Mouse (Mus musculus): Measurements from ENCODE around the gene Dtx2. TPM values are rescaled to one million over a fixed set of nuclear protein-coding genes. Genes with fewer than 3 reads are reported as not detected.

The Dtx2 gene
- polyA plus RNA-seq, 1 experiment: 51.7 TPM

GRCm38 (mm10) chr5:135975893-135976668, 18.5 kb upstream of the Dtx2 start:
- no peak for DNase-seq (ENCODE audit: low read depth)

- DNase-seq (ENCODE audit: low read depth): no peak
These were observed 15.2 kb upstream of the Dtx2 start for GRCm38 (mm10) chr5:135979381-135979780.

GRCm38 (mm10) chr5:135979904-135980303, 14.7 kb upstream of the Dtx2 start, which contains the start of gene Zp3:
Gene Zp3, plus strand, starts transcription at chr5:135980099.
- no peak for DNase-seq (ENCODE audit: low read depth)

GRCm38 (mm10) chr5:135982398-135982797, 12.2 kb upstream of the Dtx2 start:
- DNase-seq (ENCODE audit: low read depth): no peak

DNA sequence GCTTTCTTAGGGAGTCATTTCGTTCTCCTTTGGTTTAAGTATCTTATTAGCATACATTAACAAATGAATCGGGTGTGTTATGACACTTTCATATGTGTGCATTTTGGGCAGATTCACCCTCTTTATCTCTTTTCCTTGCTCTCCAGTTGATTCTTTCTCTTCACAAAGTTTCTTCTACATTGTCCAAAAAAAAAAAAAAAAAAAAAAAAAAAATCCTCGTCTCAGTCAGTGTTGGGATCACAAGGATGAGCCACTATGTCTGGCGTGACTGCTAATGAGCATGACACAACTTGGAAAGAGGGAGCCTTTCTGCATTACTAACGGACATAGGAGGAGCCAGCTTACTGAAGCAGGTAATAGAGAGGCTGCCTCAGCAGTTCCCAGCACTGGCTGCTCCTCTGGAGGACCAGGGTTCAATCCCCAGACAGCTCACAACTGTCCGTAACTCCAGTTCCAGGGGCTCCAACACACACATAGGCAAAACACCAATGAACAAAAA, 10.0 kb upstream of the Dtx2 start:
- DNase-seq (ENCODE audit: low read depth): no peak

DNA sequence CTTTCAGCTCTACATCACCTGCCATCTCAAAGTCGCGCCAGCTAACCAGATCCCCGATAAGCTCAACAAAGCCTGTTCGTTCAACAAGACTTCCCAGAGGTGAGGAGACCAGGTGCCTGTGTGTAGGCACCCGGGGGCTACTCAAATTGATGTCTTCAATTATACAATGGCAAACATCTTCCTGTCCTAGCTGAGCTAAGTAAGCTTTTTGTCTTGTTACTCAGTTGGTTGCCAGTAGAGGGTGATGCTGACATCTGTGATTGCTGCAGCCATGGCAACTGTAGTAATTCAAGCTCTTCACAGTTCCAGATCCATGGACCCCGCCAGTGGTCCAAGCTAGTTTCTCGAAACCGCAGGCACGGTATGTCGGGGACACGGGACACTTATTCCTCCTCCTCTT, 7.4 kb upstream of the Dtx2 start:
- DNase-seq (ENCODE audit: low read depth): no peak

- no peak for DNase-seq (ENCODE audit: low read depth)
These were observed 4.0 kb upstream of the Dtx2 start for GRCm38 (mm10) chr5:135990601-135991000.

DNA sequence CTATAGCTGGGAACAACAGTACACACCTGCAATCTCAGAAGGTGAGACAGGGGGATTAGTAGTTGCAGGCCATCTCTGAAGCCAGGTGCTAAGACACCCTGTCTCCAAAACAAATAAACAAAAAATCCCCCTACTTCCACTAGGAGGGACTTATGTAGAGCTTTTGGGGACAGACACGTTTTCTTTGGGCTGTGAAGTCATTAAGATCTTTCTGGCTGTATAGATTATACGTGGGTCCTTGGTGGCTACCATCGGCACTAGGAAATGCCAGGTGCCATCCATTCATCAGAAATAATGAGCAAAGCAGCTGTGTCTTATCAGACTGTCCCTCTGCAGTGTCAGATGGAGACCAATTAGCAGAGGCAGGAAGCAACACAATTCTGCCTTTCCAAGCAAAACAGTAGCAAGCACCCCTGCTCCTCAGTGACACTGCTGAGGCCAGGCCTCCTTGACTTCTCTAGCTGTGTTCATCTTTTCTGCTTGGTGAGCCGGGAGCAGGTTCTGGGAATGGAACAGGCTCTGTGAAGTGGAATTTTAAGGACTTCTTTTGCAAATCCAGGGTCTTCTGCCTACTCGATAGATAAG, 1.1 kb upstream of the Dtx2 start:
- no peak for DNase-seq (ENCODE audit: low read depth)

- no peak for DNase-seq (ENCODE audit: low read depth)
These were observed 270 bp upstream of the Dtx2 start for GRCm38 (mm10) chr5:135994335-135994724.

DNA sequence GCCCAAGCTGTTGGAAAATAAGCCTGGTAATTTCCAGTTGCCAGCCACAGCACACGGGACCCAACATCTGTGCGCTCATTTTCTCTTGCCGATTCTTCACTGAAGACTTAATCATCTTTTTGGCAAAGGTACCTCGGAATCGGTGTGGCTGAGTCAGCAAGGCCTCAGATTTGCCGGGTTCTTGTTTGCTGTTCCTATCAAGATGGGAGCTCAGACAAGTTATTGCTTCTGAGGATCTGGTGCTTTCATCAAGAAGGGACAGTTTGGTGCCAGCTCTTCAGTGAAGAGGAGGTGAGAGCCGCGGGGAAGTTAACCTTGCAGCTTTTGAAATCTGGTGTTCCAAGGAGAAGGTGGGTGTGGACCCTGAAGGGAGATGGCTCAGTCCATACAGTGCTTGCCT, 1.6 kb downstream of the Dtx2 start:
- DNase-seq (ENCODE audit: low read depth): peak; percentile 83

DNA sequence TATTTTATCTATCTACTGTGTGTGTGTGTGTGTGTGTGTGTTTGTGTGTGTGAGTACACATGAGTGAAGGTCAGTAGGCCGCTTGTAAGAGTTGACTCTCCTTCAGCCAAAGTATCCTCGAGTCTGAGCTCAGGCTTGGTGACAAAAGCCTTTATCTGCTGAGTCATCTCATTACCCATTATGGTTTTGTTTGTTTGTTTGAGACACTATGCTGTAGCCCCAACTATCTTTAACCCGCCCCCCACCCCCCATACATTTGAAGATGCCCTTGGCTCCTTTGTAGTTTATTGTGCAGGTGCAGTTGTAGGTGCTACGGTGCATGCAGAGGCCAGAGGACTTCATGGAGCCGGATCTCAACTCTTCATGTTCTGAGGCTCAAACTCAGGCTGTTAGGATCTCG, 6.6 kb downstream of the Dtx2 start:
- no peak for DNase-seq (ENCODE audit: low read depth)

DNA sequence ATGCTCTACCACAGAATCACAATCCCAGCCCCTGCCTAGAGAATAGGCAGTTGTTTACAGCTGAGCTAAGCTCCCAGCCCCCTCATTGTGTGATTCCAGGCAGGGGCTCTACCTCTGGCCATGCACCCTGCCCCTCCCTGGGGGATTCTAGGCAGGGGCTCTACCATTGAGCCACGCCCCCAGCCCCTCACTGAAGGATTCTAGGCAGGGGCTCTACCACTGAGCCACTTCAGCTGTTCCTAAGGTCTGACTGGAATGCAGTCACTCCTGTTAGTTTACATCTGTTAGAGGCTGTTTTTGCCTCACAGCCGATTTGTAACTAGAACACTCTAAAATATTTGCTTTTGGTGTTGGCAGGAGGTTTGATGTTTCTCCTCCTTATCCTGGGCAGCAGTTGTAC, 7.7 kb downstream of the Dtx2 start:
- DNase-seq (ENCODE audit: low read depth): no peak

DNA sequence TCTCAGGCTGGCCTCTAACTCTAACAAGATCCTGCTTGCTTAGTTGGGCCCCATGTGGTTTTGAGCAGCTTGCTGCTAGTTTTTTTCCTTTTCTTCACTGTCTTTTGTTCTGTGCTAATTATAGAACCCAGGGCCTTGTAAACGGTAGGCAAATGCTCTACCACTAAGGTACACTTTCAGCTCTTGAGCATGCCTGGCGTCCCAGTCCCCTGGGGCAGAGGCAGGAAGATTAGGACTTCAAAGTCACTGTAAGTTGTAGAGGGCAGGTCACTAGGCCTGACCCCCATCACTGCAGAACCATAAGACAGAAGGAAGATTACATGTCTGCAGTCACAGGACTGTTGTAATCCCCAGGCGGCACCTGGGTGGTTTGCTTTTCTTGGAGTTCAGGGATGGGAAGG, 8.2 kb downstream of the Dtx2 start:
- DNase-seq (ENCODE audit: low read depth): no peak

- DNase-seq (ENCODE audit: low read depth): no peak
These were observed 9.9 kb downstream of the Dtx2 start for GRCm38 (mm10) chr5:136004537-136004936.

- DNase-seq (ENCODE audit: low read depth): no peak
These were observed 13.1 kb downstream of the Dtx2 start for GRCm38 (mm10) chr5:136007745-136008144.

DNA sequence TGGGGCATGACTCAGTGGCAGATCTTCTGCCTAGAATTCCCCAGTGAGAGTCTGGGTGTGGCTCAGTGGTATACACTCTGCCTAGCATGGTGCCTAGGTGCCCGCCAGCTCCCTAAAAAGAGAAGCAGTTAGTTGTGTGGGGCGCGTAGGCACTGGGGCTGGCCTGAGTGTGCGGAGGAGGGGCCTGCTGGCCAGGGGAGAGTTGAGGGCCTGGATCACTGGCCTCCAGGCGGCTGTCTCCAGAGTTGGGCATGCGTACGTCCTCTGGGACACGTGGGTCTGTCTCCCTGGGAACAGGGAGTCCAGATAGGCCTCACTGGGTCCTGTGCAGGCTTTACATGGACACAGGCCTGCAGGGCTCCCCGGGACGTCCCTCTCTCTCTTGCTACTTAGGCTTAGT, 20.3 kb downstream of the Dtx2 start:
- no peak for DNase-seq (ENCODE audit: low read depth)

GRCm38 (mm10) chr5:136015586-136015985, 21.0 kb downstream of the Dtx2 start:
- DNase-seq (ENCODE audit: low read depth): no peak

- DNase-seq (ENCODE audit: low read depth): no peak
These were observed 21.6 kb downstream of the Dtx2 start for GRCm38 (mm10) chr5:136016014-136016876.

DNA sequence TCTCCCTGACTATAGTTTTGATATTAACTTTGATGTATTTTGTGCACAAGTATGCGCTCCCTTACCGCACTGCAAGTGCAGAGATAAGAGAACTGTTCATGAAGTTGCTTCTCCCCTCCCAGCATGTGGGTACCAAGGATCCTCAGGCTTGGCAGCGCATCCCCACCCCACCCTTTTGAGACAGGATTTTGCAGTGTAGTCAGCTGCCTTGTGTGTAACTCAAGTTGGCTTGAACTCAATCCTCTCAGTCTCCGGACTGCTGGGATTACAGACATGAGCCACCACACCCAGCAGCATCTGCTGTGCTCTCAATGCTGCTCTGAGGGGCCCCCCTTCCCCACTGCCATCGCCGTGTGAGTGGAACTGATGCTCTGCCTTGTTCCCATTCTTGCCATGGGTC, 22.7 kb downstream of the Dtx2 start:
- DNase-seq (ENCODE audit: low read depth): no peak

DNA sequence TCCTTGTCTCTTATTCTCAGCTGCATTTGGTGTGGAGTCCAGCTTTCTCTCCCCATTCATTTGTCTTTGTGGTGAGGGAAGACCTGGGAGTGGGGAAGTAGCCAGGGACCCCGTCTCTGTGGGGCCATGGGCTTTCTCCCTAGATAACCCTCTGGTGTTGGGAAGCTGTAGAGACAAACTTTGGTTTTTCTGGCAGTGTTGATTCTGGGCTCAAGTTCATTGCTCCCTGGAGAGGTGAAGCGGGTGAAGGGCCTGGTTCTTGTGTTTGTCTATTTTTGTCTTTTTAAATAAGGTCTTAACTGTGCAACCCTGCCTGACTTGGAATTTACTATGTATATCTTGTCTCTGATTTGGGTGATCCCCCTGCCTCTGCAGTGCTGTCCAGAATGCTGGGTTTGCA, 24.1 kb downstream of the Dtx2 start:
- no peak for DNase-seq (ENCODE audit: low read depth)

DNA sequence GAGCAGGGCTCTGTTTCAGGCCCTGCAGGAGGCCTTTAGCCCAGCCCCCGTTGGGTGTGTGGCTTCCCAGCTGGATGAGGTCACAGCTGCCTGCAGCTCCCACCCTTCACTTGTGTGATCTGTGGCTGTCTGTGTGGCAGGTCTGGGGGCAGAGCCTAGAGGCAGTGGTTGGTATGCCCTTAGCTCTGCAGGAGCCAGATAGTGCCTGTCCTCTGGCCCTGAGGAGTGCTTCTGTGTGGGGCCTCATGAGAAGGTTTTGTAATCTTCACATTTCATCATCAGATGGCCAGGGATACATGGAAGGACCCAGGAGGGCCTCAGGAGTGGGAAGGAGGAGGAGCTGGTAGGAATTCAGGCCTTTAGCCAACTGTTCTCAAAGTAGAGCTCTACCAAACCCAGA, 25.3 kb downstream of the Dtx2 start:
- no peak for DNase-seq (ENCODE audit: low read depth)

GRCm38 (mm10) chr5:136025712-136026111, 31.1 kb downstream of the Dtx2 start:
- no peak for DNase-seq (ENCODE audit: low read depth)

GRCm38 (mm10) chr5:136026859-136027258, 32.3 kb downstream of the Dtx2 start:
- no peak for DNase-seq (ENCODE audit: low read depth)

All from gonadal fat pad, adult 2 months (tissue).